Mouse (Mus musculus): Measurements from ENCODE around the gene Scarb1. TPM values are rescaled to one million over a fixed set of nuclear protein-coding genes. Genes with fewer than 3 reads are reported as not detected.
A peak's percentile ranks its signal among the peaks of the same experiment; 100 is the strongest.

The Scarb1 gene
- total RNA-seq, 2 experiments from 2014 or later = 49.0 to 145 TPM

- peak; percentile 35 for ATAC-seq (replicated peaks; ENCODE audit: poor library complexity, severe bottlenecking)
Measured at GRCm38 (mm10) chr5:125245534-125246151, 95.3 kb downstream of the Scarb1 start.

GRCm38 (mm10) chr5:125244825-125245533 lies 95.9 kb downstream of the Scarb1 start:
- no peak for ATAC-seq (replicated peaks; ENCODE audit: poor library complexity, severe bottlenecking)

- no peak for ATAC-seq (replicated peaks; ENCODE audit: poor library complexity, severe bottlenecking)
Measured at GRCm38 (mm10) chr5:125243928-125244327, 97.0 kb downstream of the Scarb1 start.

- no peak for ATAC-seq (replicated peaks; ENCODE audit: poor library complexity, severe bottlenecking)
Measured at GRCm38 (mm10) chr5:125242111-125242510, 98.8 kb downstream of the Scarb1 start.

- no peak for ATAC-seq (replicated peaks; ENCODE audit: poor library complexity, severe bottlenecking)
Measured at GRCm38 (mm10) chr5:125241627-125242026, 99.3 kb downstream of the Scarb1 start.

- ATAC-seq (replicated peaks; ENCODE audit: poor library complexity, severe bottlenecking) = no peak
Measured at GRCm38 (mm10) chr5:125240124-125240781, 100.6 kb downstream of the Scarb1 start.

GRCm38 (mm10) chr5:125235874-125236273 lies 105.0 kb downstream of the Scarb1 start:
- ATAC-seq (replicated peaks; ENCODE audit: poor library complexity, severe bottlenecking) = no peak

- no peak for ATAC-seq (replicated peaks; ENCODE audit: poor library complexity, severe bottlenecking)
Measured at GRCm38 (mm10) chr5:125235398-125235797, 105.5 kb downstream of the Scarb1 start.

- ATAC-seq (replicated peaks; ENCODE audit: poor library complexity, severe bottlenecking) = no peak
Measured at GRCm38 (mm10) chr5:125234399-125234798, 106.5 kb downstream of the Scarb1 start.

GRCm38 (mm10) chr5:125233478-125233877 lies 107.4 kb downstream of the Scarb1 start:
- ATAC-seq (replicated peaks; ENCODE audit: poor library complexity, severe bottlenecking) = no peak

GRCm38 (mm10) chr5:125232443-125232979 lies 108.4 kb downstream of the Scarb1 start:
- ATAC-seq (replicated peaks; ENCODE audit: poor library complexity, severe bottlenecking) = no peak

- no peak for ATAC-seq (replicated peaks; ENCODE audit: poor library complexity, severe bottlenecking)
Measured at GRCm38 (mm10) chr5:125230463-125230862, 110.4 kb downstream of the Scarb1 start.

- ATAC-seq (replicated peaks; ENCODE audit: poor library complexity, severe bottlenecking) = no peak
Measured at GRCm38 (mm10) chr5:125229097-125229496, 111.8 kb downstream of the Scarb1 start.

GRCm38 (mm10) chr5:125227699-125228098 lies 113.2 kb downstream of the Scarb1 start:
- ATAC-seq (replicated peaks; ENCODE audit: poor library complexity, severe bottlenecking) = no peak

Other genes with a start within 250 kb of the Scarb1 start
- 47.9 and 77.4 TPM in 2 replicates for gene Ncor2, start 161.9 kb downstream of the Scarb1 start, total RNA-seq (2014; fragmentation: Nextera tagmentation)
- 5.3 and 11.8 TPM in 2 replicates for gene Ncor2, start 161.9 kb downstream of the Scarb1 start, total RNA-seq (2017)
- 0.96 TPM in 1 of 2 replicates, not detected in the other for gene Gm10382, start 48.2 kb upstream of the Scarb1 start, total RNA-seq (2014; fragmentation: Nextera tagmentation)
- gene Gm10382, start 48.2 kb upstream of the Scarb1 start, total RNA-seq (2017) = 0.26 TPM in 1 of 2 replicates, not detected in the other
- 126 and 139 TPM in 2 replicates for gene Ubc, start 49.1 kb upstream of the Scarb1 start, total RNA-seq (2014; fragmentation: Nextera tagmentation)
- gene Ubc, start 49.1 kb upstream of the Scarb1 start, total RNA-seq (2017) = 236 and 280 TPM in 2 replicates
- 16.8 and 25.8 TPM in 2 replicates for gene Dhx37, start 93.0 kb upstream of the Scarb1 start, total RNA-seq (2014; fragmentation: Nextera tagmentation)
- 53.0 and 56.7 TPM in 2 replicates for gene Dhx37, start 93.0 kb upstream of the Scarb1 start, total RNA-seq (2017)
- 43.5 and 68.5 TPM in 2 replicates for gene Bri3bp, start 100.5 kb upstream of the Scarb1 start, total RNA-seq (2014; fragmentation: Nextera tagmentation)
- 24.4 and 25.4 TPM in 2 replicates for gene Bri3bp, start 100.5 kb upstream of the Scarb1 start, total RNA-seq (2017)
- gene Aacs, start 134.7 kb upstream of the Scarb1 start, total RNA-seq (2014; fragmentation: Nextera tagmentation) = 10.3 and 15.1 TPM in 2 replicates
- 11.7 and 12.2 TPM in 2 replicates for gene Aacs, start 134.7 kb upstream of the Scarb1 start, total RNA-seq (2017)
- not detected in 2 replicates for gene Tmem132b, start 190.7 kb upstream of the Scarb1 start, total RNA-seq (2014; fragmentation: Nextera tagmentation)
- gene Tmem132b, start 190.7 kb upstream of the Scarb1 start, total RNA-seq (2017) = not detected in 2 replicates